Mouse (Mus musculus) liver, postnatal 0 days (tissue): ENCODE measurements around the gene Akr1d1.

ENCODE experiments used
- CTCF ChIP-seq: sonication (generic); IDR thresholded peaks from 2 replicates; pipeline ENCODE4 v1.5.1; 2016; ENCODE audit warnings: antibody characterized with exemption, low read depth
- EP300 ChIP-seq: IDR thresholded peaks from 2 replicates; pipeline ENCODE4 v1.6.1; 2016; ENCODE audit warnings: antibody characterized with exemption, low read depth, mild to moderate bottlenecking

GRCm38 (mm10) chr6:37553926-37554325 lies 24.0 kb downstream of the Akr1d1 start:
- TF ChIP-seq CTCF (no peak), EP300 (0 out of 2 replicates have a peak, but pooled peaks have one; percentile 15)
